Mouse (Mus musculus) kidney, postnatal 36 days (tissue): ENCODE data around the gene Etd.
"Not testable (repeated sequence)": the region's sequence is repeated elsewhere in the genome, so short reads cannot be mapped to it uniquely, and the experiment has no call there.

Experiments
- DNase-seq, 2 experiments: peaks; one replicate each; pipeline ENCODE4 v3.0.0; 2021 to 2022; ENCODE audit warnings: mixed read lengths in 2 of 2

Gene Etd

DNA sequence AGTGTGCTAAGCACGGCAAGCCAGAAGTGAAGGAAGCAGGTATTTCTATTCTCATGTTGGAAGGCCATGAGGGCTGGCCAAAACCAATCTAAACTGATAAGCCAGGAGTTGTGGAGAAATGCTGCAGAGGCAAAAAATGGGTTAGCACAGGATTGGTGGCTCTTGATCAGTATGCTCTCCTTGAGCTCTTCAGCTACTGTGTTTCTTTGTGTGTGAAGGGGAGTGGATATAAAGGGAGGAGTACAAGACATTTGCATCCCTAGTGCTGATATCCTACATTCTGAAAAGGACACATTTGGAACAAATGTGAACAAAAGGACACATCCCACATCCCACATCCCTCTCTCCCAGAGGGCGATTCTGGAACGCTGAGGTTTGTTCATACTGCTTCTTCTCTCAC, at the start of gene Etd:
TSS of gene Etd (plus strand) at position 301 of the 400 bp plus-strand sequence.
- DNase-seq = no peak

DNA sequence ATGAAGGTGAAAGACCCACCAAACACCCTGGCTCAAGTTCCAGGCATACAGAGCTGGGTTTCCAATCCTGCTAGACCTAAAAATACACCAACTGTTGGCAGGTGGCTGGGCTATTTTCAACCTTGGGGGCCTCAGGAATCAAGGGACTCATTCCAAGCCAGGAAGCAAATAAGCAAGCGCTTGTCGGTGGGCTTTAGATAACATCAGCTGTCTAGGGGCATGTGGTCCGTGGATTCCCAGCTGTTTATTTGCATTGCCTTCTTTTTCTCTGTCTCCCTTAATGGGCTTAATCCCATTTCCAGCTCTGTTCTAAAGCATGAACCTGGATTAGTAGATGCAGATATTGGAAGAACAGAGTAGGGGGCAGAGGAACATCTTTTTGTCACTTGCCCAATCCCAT, 48.4 kb upstream of the Etd start:
- DNase-seq = no peak

DNA sequence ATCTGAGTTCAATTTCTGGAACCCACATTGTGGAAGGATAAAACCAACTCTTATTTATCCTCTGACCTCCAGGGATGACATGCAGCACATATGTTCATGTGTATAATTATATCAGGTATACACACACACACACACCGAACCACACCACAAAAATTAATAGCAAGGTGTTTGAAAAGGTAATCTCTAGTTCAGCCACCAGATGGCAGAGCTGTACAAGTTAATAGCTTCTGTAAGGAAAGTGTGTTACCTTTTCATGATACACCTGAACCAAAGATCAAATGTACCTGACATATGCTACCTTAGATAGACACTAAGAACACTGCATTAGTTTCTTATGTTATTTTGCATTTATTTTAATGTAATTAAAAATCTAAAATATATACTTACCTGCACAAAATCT, 1.8 kb upstream of the Etd start:
- peak; percentile 11 to 29 for DNase-seq

DNA sequence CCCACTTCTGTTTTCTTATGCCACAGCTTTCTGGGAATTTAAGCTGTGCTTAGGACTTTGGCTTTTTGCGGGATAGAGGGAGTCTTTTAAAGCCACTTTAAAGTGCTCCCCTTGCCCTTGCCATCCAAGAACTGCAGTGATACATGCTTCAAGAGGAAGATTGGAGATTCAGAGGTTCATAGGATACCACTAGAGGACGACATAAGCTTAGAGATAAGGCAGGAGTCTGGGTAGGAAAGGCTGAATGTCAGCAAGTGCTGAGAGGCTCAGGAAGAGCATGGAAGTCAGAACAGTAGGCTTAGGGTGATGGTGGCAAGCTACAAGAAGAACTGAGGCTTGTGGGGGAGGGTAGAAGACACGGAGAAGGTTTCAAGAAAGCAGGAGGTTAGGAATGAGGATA, 24.9 kb downstream of the Etd start:
- DNase-seq = peak in 1 of 2 experiments; percentile 10

DNA sequence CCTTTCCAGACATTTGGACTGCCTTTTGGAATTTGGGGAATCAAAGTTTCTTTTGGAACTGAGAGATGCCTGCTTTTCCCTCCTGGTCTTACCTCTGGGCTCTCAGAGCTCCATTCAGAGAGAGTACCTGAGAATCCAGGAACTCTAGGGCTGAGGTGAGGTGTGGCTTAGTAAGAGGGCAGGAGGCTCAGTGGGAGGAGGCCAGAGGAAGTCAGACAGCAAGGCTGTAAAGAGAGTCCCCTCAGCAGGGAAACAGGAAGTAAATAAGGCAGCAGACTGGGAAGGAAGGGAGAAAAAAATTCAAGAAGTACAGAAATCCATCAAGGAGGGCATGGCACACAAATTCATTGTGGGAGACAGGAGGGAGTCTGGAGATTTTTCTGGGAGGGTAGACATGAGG, 29.5 kb downstream of the Etd start:
- DNase-seq = not testable (repeated sequence)
